Mouse (Mus musculus): ENCODE data around the gene Fnbp4. TPM values are rescaled to one million over a fixed set of nuclear protein-coding genes. Genes with fewer than 3 reads are reported as not detected.
"Not testable (repeated sequence)": the region's sequence is repeated elsewhere in the genome, so short reads cannot be mapped to it uniquely, and the experiment has no call there.

Fnbp4 gene
- total RNA-seq, 1 experiment from 2014 or later = 72.0 TPM

- peak; percentile 26 for DNase-seq
Measured at GRCm38 (mm10) chr2:90782901-90783486, 37.8 kb downstream of the Fnbp4 start.

- DNase-seq = no peak
Measured at GRCm38 (mm10) chr2:90788126-90788525, 43.0 kb downstream of the Fnbp4 start.

DNA sequence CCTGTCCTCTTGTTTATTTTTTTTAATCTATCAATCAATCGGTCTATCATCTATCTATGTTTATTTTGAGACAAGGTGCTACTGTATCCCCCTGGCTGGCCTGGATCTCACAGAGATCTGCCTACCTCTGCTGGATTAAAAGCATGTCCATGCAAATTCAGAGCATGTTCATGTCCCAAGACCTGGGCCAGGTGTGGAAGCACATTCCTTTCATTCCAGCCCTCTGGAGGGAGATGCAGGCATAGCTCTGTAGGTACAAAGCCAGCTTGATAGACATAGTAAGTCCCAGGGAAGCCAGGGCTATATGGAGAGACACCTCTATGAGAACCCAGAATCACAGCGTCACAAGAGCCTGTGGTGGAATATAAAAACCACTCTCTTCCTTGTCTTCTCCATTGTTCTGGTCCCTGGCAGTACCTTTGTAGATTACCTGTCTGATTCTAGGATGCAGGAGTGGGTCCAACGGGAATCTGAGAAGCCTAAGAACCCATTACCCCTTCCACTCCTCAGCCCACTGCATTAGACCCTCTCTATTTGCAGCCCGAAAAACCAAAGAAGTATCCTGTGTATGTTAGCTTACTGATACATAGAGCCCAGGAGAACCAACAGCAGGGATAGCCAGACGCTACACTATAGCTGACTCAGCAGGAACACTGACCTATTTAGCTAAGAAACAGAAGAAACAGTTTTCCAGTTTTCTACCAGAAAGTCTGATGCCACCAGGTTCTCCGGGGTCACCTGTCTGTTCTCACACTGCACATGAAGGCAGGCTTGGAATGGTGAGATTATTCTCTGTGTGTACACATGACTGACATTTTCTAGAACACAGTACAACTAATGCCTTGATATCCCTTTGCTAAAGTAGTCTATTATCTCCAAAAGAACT is 63.3 kb downstream of the Fnbp4 start:
- DNase-seq = no peak

GRCm38 (mm10) chr2:90810751-90811150 is 65.6 kb downstream of the Fnbp4 start:
- no peak for DNase-seq

DNA sequence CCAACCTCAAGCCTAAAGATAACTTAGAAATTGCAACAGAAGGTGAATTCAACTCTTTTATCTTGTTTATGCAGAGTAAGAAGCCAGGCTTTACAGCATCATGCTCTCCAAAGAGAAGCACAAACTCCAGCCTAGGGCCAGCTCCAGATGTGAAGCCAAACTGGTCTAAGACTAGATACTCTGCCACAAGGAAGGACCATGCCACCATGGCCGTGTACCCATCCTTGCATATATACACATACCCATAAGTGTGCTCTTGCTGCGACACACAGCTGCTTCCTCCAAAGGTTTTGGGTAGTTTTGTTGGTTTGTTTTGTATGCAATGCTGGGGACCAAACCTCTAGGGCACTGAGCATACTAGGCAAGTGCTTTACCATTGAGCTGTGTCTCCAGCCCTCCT is 70.1 kb downstream of the Fnbp4 start:
- DNase-seq = no peak

- DNase-seq = no peak
Measured at GRCm38 (mm10) chr2:90816144-90816543, 71.0 kb downstream of the Fnbp4 start.

GRCm38 (mm10) chr2:90818710-90819109 is 73.5 kb downstream of the Fnbp4 start:
- DNase-seq = no peak

DNA sequence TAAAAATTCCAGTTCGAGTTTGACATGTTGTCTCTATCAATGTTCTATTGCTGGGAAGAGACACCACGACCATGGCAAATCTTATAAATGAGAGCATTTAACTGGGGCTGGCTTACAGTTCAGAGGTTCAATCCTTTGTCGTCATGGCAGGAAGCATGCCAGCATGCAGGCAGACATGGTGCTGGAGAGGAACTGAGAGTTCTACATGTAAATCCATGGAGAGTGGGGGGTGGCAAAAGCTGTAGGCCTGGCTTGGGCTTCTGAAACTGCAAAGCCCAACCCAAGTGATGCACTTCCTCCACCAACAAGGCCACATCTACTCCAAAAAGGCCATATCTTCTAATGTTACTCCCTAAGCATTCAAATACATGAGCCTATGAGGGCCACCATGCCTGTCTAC is 75.7 kb downstream of the Fnbp4 start:
- DNase-seq = no peak

DNA sequence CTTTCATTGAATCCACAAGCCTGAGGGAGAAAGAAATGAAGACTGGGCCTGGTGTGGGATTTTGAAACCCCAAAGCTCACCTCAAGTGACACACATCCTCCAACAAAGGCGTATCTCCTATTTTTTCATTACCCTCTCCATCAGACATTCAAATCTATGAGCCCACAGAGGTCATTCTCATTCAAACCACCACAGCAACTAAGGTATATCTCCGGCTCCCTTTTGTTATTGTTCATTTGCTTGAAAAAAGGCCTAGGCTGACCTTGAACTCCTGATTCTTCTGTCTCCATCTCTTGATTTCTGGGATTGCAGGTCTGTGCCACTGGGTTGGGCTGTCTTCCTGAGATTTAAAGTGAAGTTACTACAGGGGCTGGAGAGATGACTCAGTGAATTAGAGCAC is 77.8 kb downstream of the Fnbp4 start:
- no peak for DNase-seq

GRCm38 (mm10) chr2:90823781-90824180 is 78.6 kb downstream of the Fnbp4 start:
- no peak for DNase-seq

DNA sequence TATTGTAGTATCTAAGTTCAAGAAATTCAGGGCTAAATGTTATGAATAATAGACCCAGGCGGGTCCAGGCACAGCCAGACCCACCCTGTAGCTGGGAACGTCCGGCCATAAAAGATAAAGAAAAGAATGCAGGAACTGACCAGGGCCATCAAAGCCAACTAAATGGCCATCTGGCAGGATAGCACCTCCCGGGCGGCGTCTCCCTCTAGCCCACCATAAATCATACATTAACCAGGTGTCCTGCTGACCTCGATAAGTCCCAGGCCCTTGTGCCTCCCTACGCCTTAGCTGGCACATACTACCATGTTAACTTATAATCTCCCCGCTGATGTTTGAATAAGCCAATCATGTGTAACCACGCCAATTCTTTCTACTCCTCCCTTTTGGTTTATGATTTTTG is 79.4 kb downstream of the Fnbp4 start:
- DNase-seq = not testable (repeated sequence)

DNA sequence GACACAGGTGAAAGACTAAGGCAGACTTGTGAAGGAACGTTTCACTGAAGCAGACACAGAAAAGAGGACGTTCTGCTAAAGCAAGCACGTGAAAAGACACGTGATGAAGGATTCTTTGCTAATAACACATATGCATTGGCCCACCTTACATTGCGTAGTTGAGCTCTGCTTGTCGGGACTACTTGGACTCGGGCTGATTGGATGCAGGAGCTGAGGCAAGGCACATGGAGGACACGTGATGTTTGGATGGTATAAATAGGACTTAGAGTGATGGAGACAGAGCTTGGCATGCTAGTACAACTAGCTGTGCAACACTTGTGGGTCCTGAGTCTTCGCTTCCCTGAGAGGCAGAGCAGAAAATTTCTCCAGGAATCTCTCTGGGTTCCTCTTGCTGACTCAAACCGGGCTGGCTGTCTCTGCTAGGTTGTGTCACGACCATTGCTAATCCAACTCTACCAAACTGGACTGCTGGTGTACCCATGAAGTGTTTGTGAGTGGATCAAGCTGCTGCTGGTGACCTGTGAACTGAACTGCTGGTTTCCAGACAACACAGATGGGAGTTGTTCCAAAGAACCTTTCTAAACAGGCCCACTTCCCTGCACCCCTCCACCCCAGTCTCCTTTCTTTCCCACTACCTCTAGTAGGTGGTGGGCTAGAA is 80.5 kb downstream of the Fnbp4 start:
- DNase-seq = no peak

- DNase-seq = no peak
Measured at GRCm38 (mm10) chr2:90828739-90829138, 83.6 kb downstream of the Fnbp4 start.

Other genes with a start within 250 kb of the Fnbp4 start
- gene Ptprj, start 164.7 kb upstream of the Fnbp4 start, total RNA-seq (2021) = 16.0 and 17.4 TPM in 2 replicates
- 19.7 and 23.4 TPM in 2 replicates for gene Nup160, start 68.2 kb upstream of the Fnbp4 start, total RNA-seq (2021)
- gene Agbl2, start 37.4 kb downstream of the Fnbp4 start, total RNA-seq (2021) = 0.67 and 1.5 TPM in 2 replicates
- 248 and 259 TPM in 2 replicates for gene Mtch2, start 101.8 kb downstream of the Fnbp4 start, total RNA-seq (2021)
- gene C1qtnf4, start 140.5 kb downstream of the Fnbp4 start, total RNA-seq (2021) = 1.00 and 1.9 TPM in 2 replicates
- 30.9 and 36.0 TPM in 2 replicates for gene Kbtbd4, start 159.4 kb downstream of the Fnbp4 start, total RNA-seq (2021)
- gene Ndufs3, start 159.5 kb downstream of the Fnbp4 start, total RNA-seq (2021) = 313 and 358 TPM in 2 replicates
- gene Celf1, start 195.0 kb downstream of the Fnbp4 start, total RNA-seq (2021) = 92.6 and 96.8 TPM in 2 replicates

All from adrenal gland, postnatal 25 days (tissue).